9 mouse cellular contexts compared by ENCODE assay signal in genomic region chr4:41756440-41756839, GRCm38 (mm10). TPM values are rescaled to one million over a fixed set of nuclear protein-coding genes. Genes with fewer than 3 reads are reported as not detected.
A peak's percentile ranks its signal among the peaks of the same experiment; 100 is the strongest.
DNase-seq lines count a peak whose midpoint lies in the region; ATAC-seq and TF ChIP-seq lines count a peak whose summit lies in the region.
"Had no signal": no experiment of that assay in that cellular context is flagged by ENCODE, and none has a peak within 500 bp of the region (broad histone marks: within the 10 kb centered on the region; RNA-seq: fewer than 3 reads in every experiment).

No protein-coding gene starts in this region.

- ATAC-seq in forebrain, embryonic 13.5 days: peak; percentile 7
- ATAC-seq in liver, embryonic 14.5 days (ENCODE audit: insufficient read depth): no peak
- no peak for ATAC-seq in activated CD4-positive, CD25-positive, alpha-beta regulatory T cell, adult 4 months

- H3K4me1 ChIP-seq in heart, adult 2 months (ENCODE audit: control insufficient read depth, insufficient read depth, low read length): peaks cover 4% of the 10 kb centered on the region
- peaks cover 63% of the 10 kb centered on the region for H3K4me1 ChIP-seq in E14TG2a.4 (replicated peaks; ENCODE audit: low read depth, low read length)
- peaks cover 29% of the 10 kb centered on the region for H3K4me1 ChIP-seq in forebrain, embryonic 13.5 days
- H3K4me1 ChIP-seq in liver, embryonic 14.5 days (replicated peaks; ENCODE audit: control insufficient read depth in 2 of 2, insufficient read depth in 2 of 2, low read length in 1 of 2): peaks cover 18 to 28% of the 10 kb centered on the region in 2 experiments

- no peak for TF ChIP-seq EP300 in heart, adult 2 months (IDR thresholded peaks at IDR 0.05; ENCODE audit: insufficient read depth, low read depth, low read length)
- no peak for TF ChIP-seq EP300 in liver, embryonic 14.5 days (IDR thresholded peaks at IDR 0.05; ENCODE audit: low read depth)

- no peaks in the 10 kb centered on the region for H3K79me2 ChIP-seq in heart, adult 2 months (replicated peaks; ENCODE audit: control insufficient read depth, insufficient read depth, low read length)

- intact Hi-C loops in heart, adult 2 months (cut with DNase I): loop anchor here (1.0 kb wide), 1 partner anchor 15 kb away; no protein-coding TSS in a partner anchor
- intact Hi-C loops in heart, postnatal 36 days (cut with DNase I): no loop called here

- DNase-seq in heart, adult 2 months: no peak
- DNase-seq in heart, postnatal 36 days: no peak
- DNase-seq in liver, embryonic 14.5 days (ENCODE audit: low read depth in 3 of 3, low spot score in 3 of 3): no peak
- DNase-seq in Muller cell, postnatal 12 days (ENCODE audit: inconsistent ontology term): no peak
- DNase-seq in yolk sac, embryonic 10.5 days (ENCODE audit: low spot score): no peak

- peak overlapping the region; percentile 99 for H3K27ac ChIP-seq in heart, adult 2 months
- no peak overlapping the region for H3K27ac ChIP-seq in forebrain, embryonic 13.5 days
- H3K27ac ChIP-seq in liver, embryonic 14.5 days: no peak overlapping the region

- no peak for TF ChIP-seq POLR2A in heart, adult 2 months (IDR thresholded peaks at IDR 0.05; ENCODE audit: insufficient read depth, low read depth, low read length)

- no peaks in the 10 kb centered on the region for H3K9me3 ChIP-seq in E14TG2a.4 (ENCODE audit: low read length)
- H3K9me3 ChIP-seq in forebrain, embryonic 13.5 days (replicated peaks): no peaks in the 10 kb centered on the region
- no peaks in the 10 kb centered on the region for H3K9me3 ChIP-seq in liver, embryonic 14.5 days (ENCODE audit: control insufficient read depth, low read length)

- H3K9ac ChIP-seq in heart, adult 2 months (ENCODE audit: low read depth, low read length): peak overlapping the region; percentile 62
- no peak overlapping the region for H3K9ac ChIP-seq in forebrain, embryonic 13.5 days
- no peak overlapping the region; the same call in 1 of the 2 replicates for H3K9ac ChIP-seq in liver, embryonic 14.5 days (replicated peaks)

- H3K36me3 ChIP-seq in heart, adult 2 months (ENCODE audit: control insufficient read depth, insufficient read depth, low read length): no peaks in the 10 kb centered on the region; the same call in 1 of the 2 replicates
- peaks cover 31% of the 10 kb centered on the region for H3K36me3 ChIP-seq in E14TG2a.4 (ENCODE audit: insufficient read depth, low read length)
- H3K36me3 ChIP-seq in forebrain, embryonic 13.5 days (ENCODE audit: poor library complexity, severe bottlenecking): no peaks in the 10 kb centered on the region
- no peaks in the 10 kb centered on the region; the same call in 1 of the 2 replicates for H3K36me3 ChIP-seq in liver, embryonic 14.5 days (replicated peaks; ENCODE audit: control insufficient read depth, insufficient read depth, low read depth)

- peak overlapping the region; percentile 93 for H3K4me2 ChIP-seq in forebrain, embryonic 13.5 days
- H3K4me2 ChIP-seq in liver, embryonic 14.5 days (ENCODE audit: low read depth): peak overlapping the region; percentile 68

- no peak for TF ChIP-seq CTCF in heart, adult 2 months (IDR thresholded peaks at IDR 0.05)
- no peak for TF ChIP-seq CTCF in E14TG2a.4 (conservative IDR thresholded peaks at IDR 0.05; ENCODE audit: low read length)
- TF ChIP-seq CTCF in liver, embryonic 14.5 days (IDR thresholded peaks at IDR 0.05; ENCODE audit: low read depth): no peak

- H3K27me3 ChIP-seq in heart, adult 2 months (ENCODE audit: control insufficient read depth, insufficient read depth, low read length): no peaks in the 10 kb centered on the region
- no peaks in the 10 kb centered on the region for H3K27me3 ChIP-seq in E14TG2a.4 (ENCODE audit: insufficient read depth, low read length)
- no peaks in the 10 kb centered on the region for H3K27me3 ChIP-seq in forebrain, embryonic 13.5 days
- no peaks in the 10 kb centered on the region for H3K27me3 ChIP-seq in liver, embryonic 14.5 days (ENCODE audit: control insufficient read depth, insufficient read depth, low read length)

- WGBS in heart, adult 2 months: 61% methylated on average over 8 of the region's 8 CpGs
- WGBS in forebrain, embryonic 13.5 days: 76% methylated on average over 8 of the region's 8 CpGs
- WGBS in liver, embryonic 14.5 days (ENCODE audit: insufficient replicate concordance): 73% methylated on average over 8 of the region's 8 CpGs

- H3K4me3 ChIP-seq in heart, adult 2 months: peak overlapping the region; percentile 83
- H3K4me3 ChIP-seq in E14TG2a.4 (replicated peaks; ENCODE audit: low read length): peak overlapping the region; percentile 94
- H3K4me3 ChIP-seq in forebrain, embryonic 13.5 days: peak overlapping the region; percentile 66; the same call in 1 of the 2 replicates
- peak overlapping the region; percentile 42 to 64 for H3K4me3 ChIP-seq in liver, embryonic 14.5 days (ENCODE audit: insufficient read depth in 1 of 2, low read depth in 2 of 2, low read length in 2 of 2)

RNA-seq across cellular contexts. Expression of gene Sigmar1, which starts 0.5 kb away (rescaled TPM):
- 10 to 100 TPM; 19.6 to 20.7 TPM for total RNA-seq in heart, adult 2 months (2021)
- polyA plus RNA-seq in heart, adult 2 months (2012; rRNA removed): 33.2 and 47.7 TPM in 2 replicates
- 10 to 100 TPM; 19.7 to 23.5 TPM for total RNA-seq in heart, postnatal 36 days (2021)
- polyA plus RNA-seq in forebrain, embryonic 13.5 days (2015; fragmentation: Nextera tagmentation; extraction: Ambion mirVana): 47.5 and 55.4 TPM in 2 replicates
- polyA plus RNA-seq in liver, embryonic 14.5 days (2012; rRNA removed): 24.4 and 30.2 TPM in 2 replicates
- 36.0 and 36.2 TPM in 2 replicates for polyA plus RNA-seq in liver, embryonic 14.5 days (2014; fragmentation: Nextera tagmentation; extraction: Ambion mirVana)
- 10 to 100 TPM; 35.9 to 40.3 TPM for polyA plus RNA-seq in activated CD4-positive, CD25-positive, alpha-beta regulatory T cell, adult 4 months (2017; shearing (Covaris generic))

RNA-seq across cellular contexts. Expression of gene Galt, which starts 1.4 kb away (rescaled TPM):
- 10 to 100 TPM; 42.5 to 52.7 TPM for total RNA-seq in heart, adult 2 months (2021)
- polyA plus RNA-seq in heart, adult 2 months (2012; rRNA removed): 136 and 137 TPM in 2 replicates
- total RNA-seq in heart, postnatal 36 days (2021): 10 to 100 TPM; 58.5 to 59.4 TPM
- polyA plus RNA-seq in forebrain, embryonic 13.5 days (2015; fragmentation: Nextera tagmentation; extraction: Ambion mirVana): 16.2 and 17.5 TPM in 2 replicates
- polyA plus RNA-seq in liver, embryonic 14.5 days (2012; rRNA removed): 24.2 and 29.5 TPM in 2 replicates
- 19.2 and 22.1 TPM in 2 replicates for polyA plus RNA-seq in liver, embryonic 14.5 days (2014; fragmentation: Nextera tagmentation; extraction: Ambion mirVana)
- 10 to 100 TPM; 68.4 to 76.4 TPM for polyA plus RNA-seq in activated CD4-positive, CD25-positive, alpha-beta regulatory T cell, adult 4 months (2017; shearing (Covaris generic))

RNA-seq across cellular contexts. Expression of gene Ccl27a, which starts 17.6 kb away (rescaled TPM):
- 10 to 100 TPM; 17.7 to 20.2 TPM for total RNA-seq in heart, adult 2 months (2021)
- polyA plus RNA-seq in heart, adult 2 months (2012; rRNA removed): 23.0 and 23.6 TPM in 2 replicates
- total RNA-seq in heart, postnatal 36 days (2021): 10 to 100 TPM; 19.1 to 19.4 TPM
- polyA plus RNA-seq in forebrain, embryonic 13.5 days (2015; fragmentation: Nextera tagmentation; extraction: Ambion mirVana): 159 and 175 TPM in 2 replicates
- 9.5 and 10.8 TPM in 2 replicates for polyA plus RNA-seq in liver, embryonic 14.5 days (2012; rRNA removed)
- polyA plus RNA-seq in liver, embryonic 14.5 days (2014; fragmentation: Nextera tagmentation; extraction: Ambion mirVana): 7.8 and 8.2 TPM in 2 replicates
- 10 to 100 TPM in 1 of 2 experiments, 1 to 10 TPM in 1; 8.6 to 10.1 TPM for polyA plus RNA-seq in activated CD4-positive, CD25-positive, alpha-beta regulatory T cell, adult 4 months (2017; shearing (Covaris generic))

RNA-seq across cellular contexts. Expression of gene Arid3c, which starts 25.5 kb away (rescaled TPM):
- not detected for total RNA-seq in heart, adult 2 months (2021)
- not detected in 2 replicates for polyA plus RNA-seq in heart, adult 2 months (2012; rRNA removed)
- not detected for total RNA-seq in heart, postnatal 36 days (2021)
- 0.26 TPM in 2 replicates for polyA plus RNA-seq in forebrain, embryonic 13.5 days (2015; fragmentation: Nextera tagmentation; extraction: Ambion mirVana)
- polyA plus RNA-seq in liver, embryonic 14.5 days (2012; rRNA removed): not detected in 2 replicates
- polyA plus RNA-seq in liver, embryonic 14.5 days (2014; fragmentation: Nextera tagmentation; extraction: Ambion mirVana): not detected in 2 replicates
- not detected for polyA plus RNA-seq in activated CD4-positive, CD25-positive, alpha-beta regulatory T cell, adult 4 months (2017; shearing (Covaris generic))
- total RNA-seq: hematopoietic stem cell, adult 5-6 weeks had no signal

RNA-seq across cellular contexts. Expression of gene Dctn3, which starts 33.5 kb away (rescaled TPM):
- 10 to 100 TPM; 68.4 to 75.7 TPM for total RNA-seq in heart, adult 2 months (2021)
- 49.1 and 54.3 TPM in 2 replicates for polyA plus RNA-seq in heart, adult 2 months (2012; rRNA removed)
- total RNA-seq in heart, postnatal 36 days (2021): 10 to 100 TPM; 70.7 to 77.7 TPM
- polyA plus RNA-seq in forebrain, embryonic 13.5 days (2015; fragmentation: Nextera tagmentation; extraction: Ambion mirVana): 259 and 262 TPM in 2 replicates
- polyA plus RNA-seq in liver, embryonic 14.5 days (2012; rRNA removed): 28.7 and 39.8 TPM in 2 replicates
- 63.9 and 68.6 TPM in 2 replicates for polyA plus RNA-seq in liver, embryonic 14.5 days (2014; fragmentation: Nextera tagmentation; extraction: Ambion mirVana)
- 100 to 1,000 TPM; 107 to 114 TPM for polyA plus RNA-seq in activated CD4-positive, CD25-positive, alpha-beta regulatory T cell, adult 4 months (2017; shearing (Covaris generic))
